Mouse (Mus musculus) brain, adult 2 months (tissue): ENCODE results near the gene Glis2.
A peak's percentile ranks its signal among the peaks of the same experiment; 100 is the strongest.

ENCODE experiments used
- DNase-seq: peaks from one replicate; pipeline ENCODE4 v3.0.0; 2011; ENCODE audit warnings: low read depth, low spot score

Glis2 gene

DNA sequence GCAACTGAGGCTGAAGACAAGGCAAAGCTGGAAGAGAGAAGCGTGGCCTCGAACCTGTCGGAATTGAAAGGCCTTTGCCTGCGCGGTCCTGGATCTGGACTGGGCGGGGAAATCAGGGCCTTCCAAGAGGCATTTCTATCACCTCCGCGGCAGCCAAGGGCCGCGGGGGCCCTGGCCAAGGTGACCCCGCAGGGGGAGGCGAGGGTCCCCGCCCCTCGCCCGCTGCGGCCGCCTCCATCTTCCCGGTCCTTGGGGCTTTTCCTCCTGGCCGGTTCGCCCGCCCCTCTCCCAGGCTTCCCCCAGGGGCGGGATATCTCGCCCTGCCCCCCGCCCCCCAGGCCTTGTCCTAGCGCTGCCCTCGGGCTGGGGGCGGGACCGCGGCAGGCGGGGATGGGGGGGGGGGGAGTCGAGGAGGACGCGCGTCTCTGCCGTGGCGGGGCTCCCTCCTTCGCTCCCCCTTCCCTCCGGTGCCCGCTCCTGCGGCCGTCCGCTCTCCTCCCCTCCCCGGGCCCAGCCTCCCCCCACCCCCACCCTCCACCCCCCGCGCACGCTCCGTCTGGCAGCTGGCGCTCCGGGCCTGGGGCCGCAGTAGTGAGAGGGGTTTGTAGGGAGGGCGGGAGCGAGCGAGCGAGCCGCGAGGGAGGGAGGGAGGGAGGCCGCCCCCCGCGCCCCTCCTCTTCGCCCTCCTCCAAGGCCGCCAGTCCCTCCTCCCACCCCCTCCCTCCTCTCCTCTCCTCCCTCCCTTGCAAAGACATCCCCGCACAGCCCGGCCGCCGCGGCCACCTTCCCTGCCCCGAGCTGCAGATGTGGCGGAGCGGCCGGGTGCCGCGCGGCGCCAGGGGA lies at the start of gene Glis2:
Gene Glis2 (plus strand): TSS at position 743 of the 843 bp plus-strand sequence.
- DNase-seq = peak; percentile 78

GRCm38 (mm10) chr16:4544845-4545244 lies 49.7 kb upstream of the Glis2 start:
- no peak for DNase-seq

DNA sequence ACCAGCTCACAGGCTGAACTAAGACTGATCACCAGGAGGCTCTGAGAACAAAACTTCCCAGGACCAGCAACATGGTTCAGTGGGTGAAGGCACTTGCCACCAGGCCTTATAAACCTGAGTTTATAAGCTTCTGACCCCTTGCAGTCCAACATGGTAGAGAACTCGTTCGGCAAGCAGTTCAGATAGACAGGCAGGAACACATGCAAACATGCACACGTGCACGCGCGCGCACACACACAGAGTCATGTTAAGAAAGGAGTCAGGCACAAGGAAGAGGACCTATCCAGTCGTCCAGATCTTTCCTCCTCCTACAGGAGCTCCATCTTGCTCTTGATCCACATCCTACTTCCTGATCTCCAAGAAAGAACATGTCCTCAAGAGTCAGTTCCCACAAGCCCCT lies 47.7 kb upstream of the Glis2 start:
- no peak for DNase-seq

- DNase-seq = no peak
Observed at GRCm38 (mm10) chr16:4547611-4548010, 46.9 kb upstream of the Glis2 start.

GRCm38 (mm10) chr16:4548953-4549688 lies 45.4 kb upstream of the Glis2 start:
- DNase-seq = no peak

DNA sequence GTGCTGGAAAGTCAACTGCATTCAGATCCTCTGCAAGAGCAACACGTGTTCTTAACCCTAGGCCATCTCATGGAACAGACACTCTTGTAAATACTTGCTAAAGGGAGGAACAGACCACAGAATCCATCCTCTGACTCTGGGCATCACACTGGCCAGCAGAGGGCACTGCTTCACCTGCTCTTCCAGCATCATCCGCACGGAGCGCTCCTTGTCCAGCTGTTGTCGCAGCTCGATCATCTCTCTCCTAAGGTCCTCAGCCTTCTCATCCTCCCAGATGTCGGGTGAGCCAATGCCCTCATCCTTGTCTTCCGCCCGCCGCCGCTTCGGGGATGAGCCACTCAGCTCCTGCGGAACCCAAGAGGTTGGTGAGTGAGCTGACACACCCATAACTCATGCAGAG lies 43.5 kb upstream of the Glis2 start:
- peak; percentile 88 for DNase-seq

DNA sequence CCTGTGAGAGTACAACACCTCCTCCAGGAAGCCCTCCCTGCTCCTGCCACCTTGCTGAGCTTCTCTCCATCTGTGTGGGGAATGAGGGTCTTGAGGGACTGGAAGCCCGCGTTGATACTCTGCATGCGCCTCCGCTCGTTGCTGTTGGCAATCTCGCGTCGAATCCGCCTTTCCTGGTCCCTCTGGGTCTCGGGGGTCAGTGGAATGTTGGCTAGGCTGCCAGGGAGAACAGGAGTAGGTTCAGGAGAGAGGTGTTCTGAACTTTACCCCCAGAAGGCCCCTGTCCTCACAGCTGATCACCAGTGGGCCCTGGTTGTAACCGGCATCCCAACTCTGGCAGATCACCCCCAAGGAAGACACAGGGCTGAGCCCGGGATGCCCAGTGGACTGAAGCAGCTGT lies 42.6 kb upstream of the Glis2 start:
- no peak for DNase-seq

DNA sequence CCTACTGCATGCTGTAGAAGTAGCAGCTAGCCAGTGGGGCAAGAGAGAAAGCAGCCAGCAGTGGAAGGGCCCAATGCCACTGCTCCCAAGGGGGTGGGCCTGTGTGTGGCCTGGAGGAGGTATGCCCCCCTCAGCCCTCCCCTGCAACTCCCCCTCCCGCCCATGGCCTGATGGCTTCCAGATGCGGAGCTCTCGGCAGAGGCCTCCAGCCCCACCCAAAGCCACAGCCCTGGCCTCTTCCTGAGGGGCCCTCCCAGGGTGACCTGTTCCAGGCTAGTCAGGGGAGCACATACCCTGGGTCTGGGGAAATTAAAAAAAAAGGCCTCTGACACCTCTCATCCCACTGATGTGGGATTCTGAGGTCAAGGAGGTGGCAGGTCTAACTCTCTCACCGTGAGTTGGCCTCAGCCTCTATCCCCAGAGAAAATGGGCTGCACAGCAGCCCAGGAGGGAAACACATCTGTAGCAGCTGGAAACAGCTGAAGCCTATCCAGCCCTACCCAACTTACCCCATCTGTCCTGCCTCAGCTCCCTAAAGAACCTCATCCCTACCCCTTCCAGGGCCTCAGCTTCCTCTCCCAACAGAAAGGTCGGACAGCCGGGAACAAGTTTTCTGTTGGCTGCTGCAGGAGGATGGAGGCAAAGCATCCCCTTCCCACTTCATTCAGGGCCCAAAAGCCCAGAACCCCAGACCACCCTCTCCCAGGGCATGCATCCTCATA lies 41.5 kb upstream of the Glis2 start:
- DNase-seq = no peak

DNA sequence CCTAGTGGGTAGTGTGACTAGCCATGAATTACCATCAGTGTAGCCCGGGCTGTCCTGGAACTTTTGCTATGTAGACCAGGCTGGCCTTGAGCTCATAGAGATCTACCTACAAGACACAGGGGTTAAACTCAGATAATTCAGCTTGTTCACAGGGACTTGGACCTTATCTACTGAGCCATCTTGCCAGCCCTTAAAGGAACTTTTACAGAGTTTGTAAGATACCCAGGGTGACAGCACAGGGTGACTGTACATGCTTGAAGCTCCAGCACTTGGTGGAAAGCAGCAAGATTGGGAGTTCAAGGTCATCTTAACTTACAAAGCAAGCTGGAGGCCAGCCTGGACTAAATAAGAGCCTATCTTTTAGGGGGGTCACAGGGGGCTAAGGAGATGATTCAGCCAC lies 39.0 kb upstream of the Glis2 start:
- no peak for DNase-seq

DNA sequence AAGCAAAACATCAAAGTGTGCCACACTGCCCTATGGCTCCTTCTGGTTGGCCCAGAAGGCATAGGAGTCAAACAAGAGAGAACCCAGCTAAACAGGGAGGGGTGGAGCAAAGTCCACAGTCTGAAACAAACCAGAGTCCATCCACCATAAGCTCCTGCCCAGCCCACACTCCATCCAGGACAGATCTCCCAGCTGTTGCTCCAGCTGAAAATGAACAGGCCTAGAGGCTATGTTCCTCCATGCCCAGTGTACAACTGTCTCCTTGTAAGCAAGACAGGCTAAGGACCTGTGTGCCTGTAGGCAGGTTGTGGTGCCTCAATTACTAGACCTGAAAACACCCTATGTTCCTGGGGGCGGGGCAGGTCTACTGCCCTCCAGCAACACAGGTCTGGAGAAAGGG lies 37.4 kb upstream of the Glis2 start:
- no peak for DNase-seq

DNA sequence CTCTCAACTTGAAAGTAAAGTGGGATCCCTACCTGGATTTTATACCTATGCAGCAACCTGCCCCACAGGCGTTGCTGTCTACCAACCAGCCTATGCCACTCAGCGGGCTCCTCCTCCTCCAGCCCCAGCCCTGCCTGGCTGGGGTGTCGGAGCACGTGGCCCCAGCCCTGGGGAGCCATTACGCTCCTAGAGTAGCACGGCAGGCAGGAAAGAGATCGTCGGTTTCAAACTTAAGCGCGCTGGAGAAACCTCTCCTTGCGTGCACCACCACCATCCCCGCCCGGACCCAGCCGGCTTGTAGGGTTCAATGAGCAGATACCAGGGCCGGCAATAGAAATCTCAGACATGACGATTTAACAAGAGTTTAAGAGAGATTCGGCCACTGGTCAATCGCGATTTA lies 36.6 kb upstream of the Glis2 start:
- peak; percentile 76 for DNase-seq

- DNase-seq = peak; percentile 97
Observed at GRCm38 (mm10) chr16:4558384-4558979, 36.0 kb upstream of the Glis2 start.

DNA sequence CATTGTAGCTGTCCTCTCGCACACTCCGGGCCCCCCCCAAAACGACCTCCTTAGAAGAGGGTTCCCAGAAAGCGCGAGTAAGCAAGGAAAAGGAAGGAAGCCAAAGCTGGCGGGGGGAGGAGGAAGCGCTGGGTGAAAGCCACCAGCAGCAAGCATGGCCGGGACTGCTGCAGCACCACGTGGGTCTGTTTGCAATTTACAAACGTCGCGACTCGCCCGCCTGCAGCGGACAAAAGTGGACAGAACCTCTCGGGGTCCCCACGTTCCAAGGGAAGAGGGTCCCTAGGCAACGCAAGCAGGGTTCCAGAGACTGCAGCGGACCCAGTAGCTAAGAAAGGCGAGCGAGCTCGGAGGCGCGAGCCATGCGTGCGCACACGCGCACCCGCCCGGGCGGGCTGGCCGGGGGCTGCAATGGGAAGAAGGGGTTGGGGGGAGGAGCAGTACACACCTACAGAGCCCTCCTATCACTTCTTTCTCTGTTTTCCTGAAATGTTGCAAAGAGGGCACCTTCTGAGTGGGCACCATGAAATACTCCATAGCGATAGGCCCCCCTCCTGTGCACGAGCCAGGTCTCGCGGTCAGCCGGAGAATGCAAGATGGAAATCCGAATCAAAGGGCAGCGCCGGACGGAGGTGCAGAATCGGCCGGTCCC lies 35.4 kb upstream of the Glis2 start:
- DNase-seq = peak; percentile 80

- DNase-seq = peak; percentile 96
Observed at GRCm38 (mm10) chr16:4559715-4560144, 34.8 kb upstream of the Glis2 start, which contains the start of gene Tfap4. Gene Tfap4, minus strand, starts transcription at chr16:4559854.

DNA sequence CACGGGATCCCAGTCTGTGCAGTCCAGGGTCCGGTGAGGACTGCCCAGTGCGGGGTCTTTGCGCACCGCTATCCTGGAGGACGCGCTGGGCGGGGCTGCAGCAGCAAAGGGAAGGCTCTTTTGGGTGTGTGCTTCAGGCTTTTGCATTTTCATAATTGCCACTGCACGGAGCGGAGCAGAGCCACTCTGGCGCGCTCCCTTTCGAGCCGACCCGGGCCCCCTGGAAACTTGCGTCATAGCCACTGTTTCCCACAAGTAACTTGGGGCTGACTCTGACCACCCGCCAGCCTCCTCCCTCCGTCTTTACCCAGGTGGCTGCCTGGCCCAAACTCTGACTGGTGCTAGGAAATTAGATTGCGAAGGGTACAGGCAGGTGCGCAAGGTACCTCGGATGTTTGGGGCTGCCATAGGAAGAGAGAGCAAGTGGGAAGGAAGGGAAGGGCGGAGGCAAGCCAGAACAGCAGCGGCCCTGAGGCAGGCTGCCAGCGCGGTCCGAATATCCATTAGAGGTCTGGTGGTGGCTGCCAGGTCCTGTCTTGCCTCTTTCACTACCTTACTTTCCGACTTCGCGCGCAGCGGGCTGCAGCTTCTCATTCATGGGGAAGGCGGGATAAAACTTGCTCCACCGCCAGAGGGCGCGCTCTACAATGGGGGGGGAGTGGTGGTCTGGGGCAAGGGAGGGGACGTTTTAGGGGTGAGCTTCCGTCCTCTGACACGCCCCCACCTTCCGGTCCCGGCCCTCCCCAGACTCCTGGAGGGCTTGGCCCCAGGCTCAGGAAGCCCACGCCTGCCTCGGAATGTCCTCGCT lies 34.2 kb upstream of the Glis2 start:
- peak; percentile 54 for DNase-seq

DNA sequence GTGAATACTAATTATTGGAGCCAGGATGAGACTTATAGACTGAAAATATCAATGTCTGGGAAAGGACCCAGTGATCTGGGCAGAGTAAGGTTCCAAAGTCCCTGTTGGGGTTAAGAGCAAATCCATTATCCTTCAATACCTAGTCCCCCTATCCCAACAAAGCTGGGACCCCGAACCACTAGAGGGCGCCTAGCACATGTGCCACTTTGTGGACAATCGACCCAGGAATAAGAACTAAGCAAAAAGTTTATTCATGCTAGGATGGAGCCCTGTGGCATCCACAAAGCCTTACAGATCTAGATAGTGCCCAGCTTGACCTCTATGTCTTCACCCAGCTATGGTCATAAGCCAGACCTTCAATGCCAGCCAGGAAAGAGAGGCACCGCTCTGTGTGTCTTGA lies 26.6 kb upstream of the Glis2 start:
- DNase-seq = peak; percentile 83

- no peak for DNase-seq
Observed at GRCm38 (mm10) chr16:4570737-4571136, 23.8 kb upstream of the Glis2 start.

DNA sequence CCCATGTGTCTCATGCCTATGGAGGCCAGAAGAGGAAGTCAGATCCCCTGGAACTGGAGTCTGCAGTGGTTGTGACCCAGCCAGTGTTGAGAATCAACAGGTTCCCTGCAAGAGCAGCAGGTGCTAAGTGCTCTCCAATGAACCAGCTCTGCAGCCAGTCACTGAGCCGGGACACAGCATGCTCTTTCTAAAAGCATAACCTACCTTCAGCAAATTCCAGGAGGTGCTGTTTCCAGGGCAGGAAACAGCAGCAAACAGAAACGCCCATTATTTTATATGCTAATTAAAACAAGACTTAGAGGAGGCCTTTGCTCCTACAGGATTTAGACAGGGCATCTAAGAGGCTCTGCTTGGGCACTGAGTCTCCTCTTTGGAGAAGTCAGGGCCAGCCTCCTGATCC lies 18.5 kb upstream of the Glis2 start:
- no peak for DNase-seq

DNA sequence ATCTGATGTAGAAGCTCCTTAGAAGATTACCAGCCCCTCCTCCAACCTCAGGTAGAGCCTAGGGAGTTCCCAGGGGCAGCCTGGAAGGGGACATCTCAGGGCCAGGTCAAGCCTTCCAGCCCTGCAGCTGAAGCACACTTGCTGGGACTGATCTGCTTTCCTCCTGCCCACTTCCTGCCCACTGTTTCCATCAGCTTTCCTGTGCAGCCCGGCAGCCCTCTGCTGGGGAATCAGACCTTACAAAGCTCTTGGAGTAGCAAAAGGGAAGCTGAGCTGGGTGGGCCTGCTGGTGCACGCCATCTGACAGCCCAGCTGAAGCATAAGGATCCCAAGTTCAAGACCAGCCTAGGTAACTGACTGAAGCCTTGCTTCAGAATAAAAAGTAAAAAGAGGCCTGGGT lies 17.6 kb upstream of the Glis2 start:
- no peak for DNase-seq

GRCm38 (mm10) chr16:4578630-4579029 lies 15.9 kb upstream of the Glis2 start:
- no peak for DNase-seq
